Comparison of ENCODE assay signal across 22 mouse cellular contexts in the genomic region with DNA sequence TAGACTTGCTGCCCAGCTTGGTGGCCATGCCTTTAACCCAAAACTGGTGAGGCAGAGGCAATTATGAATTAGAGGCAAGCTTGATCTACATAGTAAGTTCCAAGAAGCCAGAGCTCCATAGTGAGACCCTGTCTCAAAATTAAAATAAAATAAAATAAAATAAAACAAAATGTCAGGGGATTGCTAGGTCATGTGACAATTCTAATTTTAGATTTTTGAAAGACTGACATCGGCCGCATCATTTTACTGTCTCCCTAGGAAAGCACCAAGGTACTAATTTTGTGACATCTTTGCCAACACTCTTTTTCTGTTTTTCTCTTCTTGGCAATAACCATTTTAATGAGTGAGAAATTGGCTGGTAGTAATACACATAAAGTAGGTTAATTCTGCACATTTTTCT.
"Had no signal": no experiment of that assay in that cellular context is flagged by ENCODE, and none has a peak within 500 bp of the region (broad histone marks: within the 10 kb centered on the region; RNA-seq: fewer than 3 reads in every experiment).

No protein-coding gene starts in this region.

- H3K4me3 ChIP-seq: liver, embryonic 15.5 days; lung, embryonic 15.5 days; megakaryocyte, embryonic 14.5 days; midbrain, embryonic 13.5 days; midbrain, embryonic 15.5 days; neural tube, embryonic 13.5 days; neural tube, embryonic 15.5 days; stomach, embryonic 15.5 days had no signal

- H3K36me3 ChIP-seq: liver, embryonic 15.5 days; lung, embryonic 15.5 days; midbrain, embryonic 15.5 days; neural tube, embryonic 15.5 days; stomach, embryonic 15.5 days had no signal

- H3K27me3 ChIP-seq: liver, embryonic 15.5 days; lung, embryonic 15.5 days; megakaryocyte, embryonic 14.5 days; midbrain, embryonic 13.5 days; midbrain, embryonic 15.5 days; neural tube, embryonic 13.5 days; neural tube, embryonic 15.5 days; stomach, embryonic 15.5 days had no signal

- DNase-seq: liver, postnatal 0 days; lung, adult 2 months; lung, postnatal 14 days; lung, postnatal 36 days; retina, postnatal 1 day; right cerebral cortex, adult 18-20 months; right cerebral cortex, postnatal 25 days; right cerebral cortex, postnatal 4 days; spleen, adult 18-20 months; thymus, adult 2 months; thymus, postnatal 25 days; thymus, postnatal 4 days had no signal

- H3K9me3 ChIP-seq: liver, embryonic 15.5 days; lung, embryonic 15.5 days; megakaryocyte, embryonic 14.5 days; midbrain, embryonic 13.5 days; midbrain, embryonic 15.5 days; neural tube, embryonic 13.5 days; neural tube, embryonic 15.5 days; stomach, embryonic 15.5 days had no signal

- H3K9ac ChIP-seq: liver, embryonic 15.5 days; liver, postnatal 0 days; lung, embryonic 15.5 days; midbrain, embryonic 13.5 days; midbrain, embryonic 15.5 days; neural tube, embryonic 13.5 days; neural tube, embryonic 15.5 days; stomach, embryonic 15.5 days had no signal

- H3K4me2 ChIP-seq: liver, embryonic 15.5 days; lung, embryonic 15.5 days; midbrain, embryonic 11.5 days; midbrain, embryonic 13.5 days; midbrain, embryonic 15.5 days; neural tube, embryonic 13.5 days; neural tube, embryonic 15.5 days; stomach, embryonic 15.5 days had no signal

- H3K27ac ChIP-seq: liver, embryonic 15.5 days; lung, embryonic 15.5 days; midbrain, embryonic 13.5 days; midbrain, embryonic 15.5 days; neural tube, embryonic 13.5 days; neural tube, embryonic 15.5 days; stomach, embryonic 15.5 days; stomach, postnatal 0 days had no signal
